Mouse (Mus musculus) liver, postnatal 0 days (tissue): ENCODE data around the gene Trim5. TPM values are rescaled to one million over a fixed set of nuclear protein-coding genes. Genes with fewer than 3 reads are reported as not detected.

Experiments
- ATAC-seq: fragments of 200-750 bp; cut with Nextera tagmentation; 2 replicates; pipeline ENCODE4 v1.8.0; 2017; ENCODE audit warnings: mild to moderate bottlenecking, moderate library complexity
- DNase-seq: peaks from one replicate; pipeline ENCODE4 v3.0.0-alpha.2; 2016
- H3K27ac ChIP-seq: fragments of 300-500 bp; sonication (generic); 2 replicates; pipeline ENCODE4 v1.5.1; 2014; ENCODE audit warnings: antibody characterized with exemption, moderate library complexity, mild to moderate bottlenecking, low read depth
- H3K27me3 ChIP-seq: fragments of 300-500 bp; sonication (generic); 2 replicates; pipeline ENCODE4 v1.6.1; 2014; ENCODE audit warnings: low read length, control low read depth, mixed read lengths; ENCODE audit not compliant: insufficient read depth
- H3K36me3 ChIP-seq: fragments of 300-500 bp; sonication (generic); replicated peaks from 2 replicates; pipeline ENCODE4 v1.6.1; 2014; ENCODE audit warnings: mild to moderate bottlenecking, control low read depth, low read length, moderate library complexity, mixed read lengths; ENCODE audit not compliant: insufficient read depth
- H3K4me1 ChIP-seq: fragments of 300-500 bp; sonication (generic); 2 replicates; pipeline ENCODE4 v1.6.1; 2014; ENCODE audit warnings: antibody characterized with exemption, mild to moderate bottlenecking, control low read depth; ENCODE audit not compliant: insufficient read depth
- H3K4me2 ChIP-seq: fragments of 300-500 bp; sonication (generic); 2 replicates; pipeline ENCODE4 v1.6.1; 2014; ENCODE audit warnings: low read depth, mild to moderate bottlenecking, low read length, moderate library complexity, mixed read lengths
- H3K4me3 ChIP-seq: fragments of 300-500 bp; sonication (generic); 2 replicates; pipeline ENCODE4 v1.5.1; 2014; ENCODE audit warnings: low read depth, low read length
- H3K9ac ChIP-seq: fragments of 300-500 bp; sonication (generic); replicated peaks from 2 replicates; pipeline ENCODE4 v1.6.1; 2014; ENCODE audit warnings: mild to moderate bottlenecking, moderate library complexity
- H3K9me3 ChIP-seq: fragments of 300-500 bp; sonication (generic); 2 replicates; pipeline ENCODE4 v1.6.1; 2016; ENCODE audit warnings: mild to moderate bottlenecking, control low read depth, low read length, mixed read lengths
- CTCF ChIP-seq: sonication (generic); IDR thresholded peaks from 2 replicates; pipeline ENCODE4 v1.5.1; 2016; ENCODE audit warnings: antibody characterized with exemption, low read depth
- EP300 ChIP-seq: IDR thresholded peaks from 2 replicates; pipeline ENCODE4 v1.6.1; 2016; ENCODE audit warnings: antibody characterized with exemption, low read depth, mild to moderate bottlenecking
- WGBS: fragments of 180-500 bp; shearing (Covaris S2); extraction: QIAGEN DNeasy Blood & Tissue Kit; methylation state at CpG from one replicate; pipeline ENCODE4 v1.1.7; 2014; ENCODE audit not compliant: insufficient replicate concordance; 5-methylcytosine and 5-hydroxymethylcytosine counted together
- polyA plus RNA-seq: library from polyadenylated mRNA; unstranded; fragments of >200 nt; fragmentation: Nextera tagmentation; extraction: Ambion mirVana; gene quantifications from 2 replicates; pipeline ENCODE4 v1.2.1, GENCODE M21; 2015

Trim5 gene
- polyA plus RNA-seq, 1 experiment from 2014 or later: 0.92 TPM

DNA sequence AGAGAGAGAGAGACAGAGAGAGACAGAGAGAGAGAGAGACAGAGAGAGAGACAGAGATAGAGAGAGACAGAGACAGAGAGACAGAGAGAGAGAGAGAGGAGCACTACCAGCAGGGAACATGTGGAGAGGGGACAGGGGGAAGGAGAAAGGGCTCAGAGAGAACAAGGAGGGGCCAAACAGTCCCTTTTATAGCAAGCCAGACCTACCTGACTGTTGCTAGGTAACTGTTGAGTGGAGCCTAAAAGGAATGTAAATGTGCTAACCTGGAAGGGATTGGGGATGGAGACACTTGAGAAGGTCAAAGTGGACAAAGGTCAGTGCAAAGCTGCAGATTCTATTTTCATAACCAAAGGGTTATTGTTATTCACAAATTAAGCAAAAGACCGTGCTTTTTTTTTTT lies 44.3 kb downstream of the Trim5 start:
- H3K36me3 ChIP-seq: no peaks in the 10 kb centered on the region
- ATAC-seq (no peak), DNase-seq (no peak)
- no peaks in the 10 kb centered on the region for H3K27me3 ChIP-seq
- H3K9me3 ChIP-seq: no peaks in the 10 kb centered on the region
- H3K9ac ChIP-seq: no peak overlapping the region
- no peak overlapping the region for H3K27ac ChIP-seq
- H3K4me3 ChIP-seq: 0 out of 2 replicates have a peak overlapping the region, but pooled peaks have one; percentile 69
- peak overlapping the region; percentile 79 for H3K4me2 ChIP-seq
- 64% methylated on average over 1 of the region's 1 CpGs for WGBS
- no peak for TF ChIP-seq EP300
- no peak for TF ChIP-seq CTCF
- no peaks in the 10 kb centered on the region for H3K4me1 ChIP-seq

- TF ChIP-seq CTCF (no peak), EP300 (no peak)
- ATAC-seq (no peak), DNase-seq (no peak)
- Histone ChIP-seq H3K4me2 (no peak overlapping the region), H3K4me1 (no peaks in the 10 kb centered on the region), H3K9me3 (no peaks in the 10 kb centered on the region), H3K36me3 (no peaks in the 10 kb centered on the region), H3K27ac (no peak overlapping the region), H3K27me3 (no peaks in the 10 kb centered on the region), H3K9ac (no peak overlapping the region), H3K4me3 (no peak overlapping the region)
Observed at GRCm38 (mm10) chr7:104240857-104241256, 47.0 kb downstream of the Trim5 start.

GRCm38 (mm10) chr7:104231203-104231602 lies 56.7 kb downstream of the Trim5 start:
- DNase-seq (peak; percentile 50), ATAC-seq (0 out of 2 replicates have a peak, but pooled peaks have one; percentile 23)
- no peaks in the 10 kb centered on the region for H3K27me3 ChIP-seq
- H3K9ac ChIP-seq: no peak overlapping the region
- no peak overlapping the region for H3K4me2 ChIP-seq
- no peaks in the 10 kb centered on the region for H3K36me3 ChIP-seq
- H3K4me3 ChIP-seq: no peak overlapping the region
- no peaks in the 10 kb centered on the region for H3K4me1 ChIP-seq
- TF ChIP-seq EP300: no peak
- peak; percentile 87 for TF ChIP-seq CTCF
- H3K27ac ChIP-seq: no peak overlapping the region
- WGBS: 35% methylated on average over 2 of the region's 2 CpGs
- no peaks in the 10 kb centered on the region for H3K9me3 ChIP-seq

GRCm38 (mm10) chr7:104218701-104219569 lies 69.0 kb downstream of the Trim5 start, which contains the start of gene Trim6:
Trim6 (plus strand) TSS chr7:104218793.
- H3K4me2 ChIP-seq: peak within 1 kb of the TSS; percentile 78
- ATAC-seq: peak; percentile 76
- H3K9me3 ChIP-seq: no peaks in the 10 kb centered on the region
- H3K4me3 ChIP-seq: peak within 1 kb of the TSS; percentile 51
- peak within 1 kb of the TSS; percentile 34; the same call in 1 of the 2 replicates for H3K27ac ChIP-seq
- TF ChIP-seq CTCF: no peak
- TF ChIP-seq EP300: no peak
- H3K9ac ChIP-seq: peak within 1 kb of the TSS; percentile 52
- peaks cover 4% of the 10 kb centered on the region for H3K4me1 ChIP-seq
- peak; percentile 68 for DNase-seq
- H3K36me3 ChIP-seq: no peaks in the 10 kb centered on the region
- no peaks in the 10 kb centered on the region for H3K27me3 ChIP-seq
- WGBS: 5% methylated on average over 37 of the region's 37 CpGs

DNA sequence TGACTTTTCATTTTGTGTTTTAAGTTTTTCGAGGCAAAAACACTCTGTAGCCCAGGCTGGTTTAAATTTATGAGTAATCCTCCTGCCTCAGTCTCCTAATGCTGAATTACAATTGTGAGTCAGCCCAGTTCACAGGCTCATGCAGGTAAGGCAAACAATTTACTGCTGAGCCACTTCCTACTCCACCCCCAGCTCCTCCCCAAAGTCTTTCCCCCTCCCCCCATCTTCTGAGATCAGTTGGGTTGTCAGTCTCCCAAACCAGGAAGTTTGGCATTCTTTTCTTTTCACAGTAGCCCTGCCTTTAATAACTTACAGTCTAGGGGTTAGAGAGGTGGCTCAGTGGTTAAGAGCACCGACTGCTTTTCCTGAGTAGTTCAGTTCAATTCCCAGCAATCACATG lies 70.0 kb downstream of the Trim5 start:
- Histone ChIP-seq H3K27me3 (no peaks in the 10 kb centered on the region), H3K4me3 (no peak overlapping the region), H3K36me3 (no peaks in the 10 kb centered on the region), H3K27ac (no peak overlapping the region), H3K4me1 (peaks cover 4% of the 10 kb centered on the region), H3K9me3 (no peaks in the 10 kb centered on the region), H3K4me2 (no peak overlapping the region), H3K9ac (no peak overlapping the region)
- TF ChIP-seq EP300: no peak
- TF ChIP-seq CTCF: no peak
- ATAC-seq (no peak), DNase-seq (no peak)
- 43% methylated on average over 2 of the region's 2 CpGs for WGBS

- no peak overlapping the region for H3K4me2 ChIP-seq
- ATAC-seq: peak; percentile 24
- peak; percentile 30 for DNase-seq
- H3K27me3 ChIP-seq: no peaks in the 10 kb centered on the region
- no peaks in the 10 kb centered on the region for H3K36me3 ChIP-seq
- TF ChIP-seq CTCF (no peak), EP300 (no peak)
- H3K9me3 ChIP-seq: no peaks in the 10 kb centered on the region
- peaks cover 4% of the 10 kb centered on the region for H3K4me1 ChIP-seq
- WGBS: 17% methylated on average over 1 of the region's 1 CpGs
- H3K9ac ChIP-seq: no peak overlapping the region
- H3K4me3 ChIP-seq: no peak overlapping the region
- H3K27ac ChIP-seq: no peak overlapping the region; the same call in 1 of the 2 replicates
Observed at GRCm38 (mm10) chr7:104216011-104216535, 71.8 kb downstream of the Trim5 start.

Other genes starting within 250 kb of the Trim5 start
- not detected in 2 replicates for gene Olfr642, start 235.4 kb downstream of the Trim5 start, polyA plus RNA-seq
- not detected in 2 replicates for gene 4930516K23Rik, start 226.6 kb downstream of the Trim5 start, polyA plus RNA-seq
- gene Olfr644, start 216.2 kb downstream of the Trim5 start, polyA plus RNA-seq: not detected in 2 replicates
- not detected in 2 replicates for gene Olfr645, start 202.6 kb downstream of the Trim5 start, polyA plus RNA-seq
- gene Olfr646, start 183.2 kb downstream of the Trim5 start, polyA plus RNA-seq: not detected in 2 replicates
- gene Ubqln5, start 158.3 kb downstream of the Trim5 start, polyA plus RNA-seq: not detected in 2 replicates
- gene Olfr643, start 150.7 kb downstream of the Trim5 start, polyA plus RNA-seq: not detected in 2 replicates
- gene Ubqln3, start 144.8 kb downstream of the Trim5 start, polyA plus RNA-seq: not detected in 2 replicates
- gene Ubqlnl, start 137.5 kb downstream of the Trim5 start, polyA plus RNA-seq: not detected in 2 replicates
- not detected in 2 replicates for gene Olfm5, start 123.3 kb downstream of the Trim5 start, polyA plus RNA-seq
- gene Olfr648, start 104.7 kb downstream of the Trim5 start, polyA plus RNA-seq: not detected in 2 replicates
- not detected in 2 replicates for gene Olfr649, start 92.1 kb downstream of the Trim5 start, polyA plus RNA-seq
- gene Trim6, start 69.3 kb downstream of the Trim5 start, polyA plus RNA-seq: 0.25 and 0.27 TPM in 2 replicates
- gene Trim34a, start 43.6 kb downstream of the Trim5 start, polyA plus RNA-seq: 2.6 and 2.8 TPM in 2 replicates
- 5.7 and 6.7 TPM in 2 replicates for gene Trim12a, start 27.4 kb upstream of the Trim5 start, polyA plus RNA-seq
- gene Trim34b, start 41.4 kb upstream of the Trim5 start, polyA plus RNA-seq: 0.24 TPM in 1 of 2 replicates, not detected in the other
- gene Trim12c, start 65.3 kb upstream of the Trim5 start, polyA plus RNA-seq: 1.8 and 1.9 TPM in 2 replicates
- 0.49 and 0.53 TPM in 2 replicates for gene Trim30b, start 81.8 kb upstream of the Trim5 start, polyA plus RNA-seq
- gene Trim30c, start 112.7 kb upstream of the Trim5 start, polyA plus RNA-seq: 0.38 and 0.50 TPM in 2 replicates
- gene Trim30a, start 177.1 kb upstream of the Trim5 start, polyA plus RNA-seq: 4.3 and 5.2 TPM in 2 replicates
- 1.9 and 2.1 TPM in 2 replicates for gene Trim30d, start 219.8 kb upstream of the Trim5 start, polyA plus RNA-seq